Mouse (Mus musculus): ENCODE data around the gene Csnk2b.

The Csnk2b gene

GRCm38 (mm10) chr17:35085208-35085865 lies 36.5 kb downstream of the Csnk2b start, which contains the start of gene Ly6g6f:
Ly6g6f (minus strand) TSS chr17:35085610.
- no peak for DNase-seq

GRCm38 (mm10) chr17:35083929-35084497 lies 37.8 kb downstream of the Csnk2b start:
- no peak for DNase-seq

DNA sequence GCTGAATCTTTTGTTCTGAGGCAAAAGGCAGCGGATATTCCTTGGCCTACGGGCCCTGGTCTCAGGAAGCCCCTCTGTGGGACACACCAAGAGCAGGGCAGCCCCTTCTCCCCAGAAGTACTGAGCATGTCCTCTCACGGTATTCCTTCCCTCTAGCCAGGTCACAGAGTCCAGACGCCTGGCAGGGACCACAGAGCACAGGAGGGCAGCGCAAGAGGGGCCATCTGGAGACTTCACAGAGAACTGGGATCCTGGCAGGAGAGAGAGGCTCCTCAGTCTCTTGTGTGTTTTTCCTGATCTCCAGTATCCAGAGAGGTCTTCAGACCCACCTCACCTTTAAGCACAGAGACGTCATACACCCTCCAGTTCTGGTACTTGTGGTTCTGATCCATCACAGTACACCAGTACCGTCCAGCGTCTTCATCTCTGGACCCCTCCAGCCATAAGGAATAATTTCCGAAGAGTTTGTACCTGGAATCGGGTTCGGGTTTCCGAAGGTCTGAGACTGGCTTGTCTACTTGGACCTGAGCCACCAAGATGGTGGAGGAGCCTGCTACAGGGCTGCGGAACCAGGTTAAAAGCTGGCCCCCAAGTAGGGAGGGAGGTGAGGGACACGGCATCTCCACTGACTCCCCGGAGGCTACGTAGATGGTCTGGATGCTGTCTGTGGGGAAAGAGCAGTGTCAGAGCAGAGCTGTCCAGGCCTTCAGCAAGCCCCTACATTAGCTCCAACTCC lies 38.8 kb downstream of the Csnk2b start:
- DNase-seq = no peak

DNA sequence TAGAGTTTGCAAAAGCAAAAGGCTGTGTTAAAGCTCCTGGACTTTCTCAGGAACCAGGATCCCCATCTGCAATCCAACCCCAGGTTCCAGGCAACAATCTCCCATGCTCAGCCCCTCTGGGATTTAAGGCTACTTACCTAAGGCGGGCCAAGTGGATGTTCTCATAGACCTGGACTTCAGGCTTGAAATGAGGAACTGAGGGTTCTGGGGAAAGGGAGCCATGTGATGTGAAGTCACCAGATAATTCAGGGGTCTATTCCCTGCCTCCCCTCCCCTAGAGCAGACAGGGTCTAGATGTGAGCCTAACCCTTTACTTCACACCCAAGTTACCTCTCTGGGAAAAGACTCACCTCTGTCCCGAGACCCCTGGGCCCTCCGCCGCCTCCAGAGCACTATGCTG lies 41.1 kb downstream of the Csnk2b start:
- no peak for DNase-seq

DNA sequence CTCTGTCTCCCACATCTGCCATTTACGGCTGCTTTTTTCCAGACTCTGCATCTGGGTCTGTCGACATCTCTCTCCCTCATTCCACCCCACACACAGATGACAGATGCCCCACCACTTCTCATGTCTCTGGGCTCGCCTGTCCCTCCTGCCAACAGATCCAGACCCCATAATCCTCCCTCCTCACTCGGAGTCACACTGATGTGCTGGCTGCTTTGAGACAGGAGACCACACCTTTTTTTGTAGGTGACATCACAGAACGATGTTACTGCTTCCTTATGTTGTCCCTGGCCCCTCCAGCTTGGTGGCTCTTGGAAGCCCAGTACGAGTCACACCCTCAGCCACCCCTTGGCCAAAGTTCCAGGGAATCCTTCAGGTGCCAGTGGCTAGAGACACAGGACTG lies 41.6 kb downstream of the Csnk2b start:
- DNase-seq = no peak

DNA sequence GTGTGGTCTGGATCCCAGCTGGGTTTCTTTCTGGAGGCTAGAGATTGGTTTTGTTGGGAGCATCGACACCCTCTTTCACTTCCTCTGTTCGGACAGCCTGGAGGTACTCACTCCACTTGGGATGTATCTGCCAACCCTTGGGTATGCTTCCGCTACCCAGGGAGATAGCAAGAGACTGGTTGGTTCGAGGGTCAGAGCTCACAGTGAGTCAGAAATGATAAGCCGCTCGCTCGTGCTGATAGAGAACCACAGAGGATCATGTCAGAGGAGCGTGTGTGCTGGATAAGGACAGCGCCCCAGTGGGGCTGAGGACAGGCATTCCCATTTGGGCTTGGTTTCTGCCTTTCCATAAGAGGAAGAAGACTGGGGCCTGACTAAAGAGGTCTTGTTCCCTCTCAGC lies 42.1 kb downstream of the Csnk2b start:
- no peak for DNase-seq

DNA sequence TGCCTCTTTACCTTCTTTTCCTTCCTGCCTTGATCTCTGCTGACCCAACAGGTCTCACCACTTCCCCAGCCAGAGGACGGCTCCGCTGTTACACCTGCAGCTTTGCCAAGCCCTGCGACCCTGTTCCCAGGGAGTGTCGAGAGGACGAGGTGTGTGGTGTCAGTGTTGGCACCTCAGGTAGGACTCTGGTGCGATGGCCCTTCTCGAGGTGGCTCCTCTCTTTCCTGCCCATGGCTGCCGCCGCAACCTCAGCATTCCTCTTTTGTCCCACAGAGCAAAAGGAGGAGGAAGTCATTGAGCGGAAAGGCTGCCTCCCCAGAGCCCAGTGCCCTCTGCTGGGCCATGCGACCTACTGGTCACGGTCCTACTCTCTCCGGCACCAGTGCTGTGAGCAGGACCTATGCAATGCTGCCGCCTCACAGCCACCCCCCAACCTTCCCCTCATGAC lies 44.0 kb downstream of the Csnk2b start, which contains the start of gene Ly6g6d:
Ly6g6d (minus strand) TSS at position 280 of the 448 bp plus-strand sequence.
- peak; percentile 75 for DNase-seq

DNA sequence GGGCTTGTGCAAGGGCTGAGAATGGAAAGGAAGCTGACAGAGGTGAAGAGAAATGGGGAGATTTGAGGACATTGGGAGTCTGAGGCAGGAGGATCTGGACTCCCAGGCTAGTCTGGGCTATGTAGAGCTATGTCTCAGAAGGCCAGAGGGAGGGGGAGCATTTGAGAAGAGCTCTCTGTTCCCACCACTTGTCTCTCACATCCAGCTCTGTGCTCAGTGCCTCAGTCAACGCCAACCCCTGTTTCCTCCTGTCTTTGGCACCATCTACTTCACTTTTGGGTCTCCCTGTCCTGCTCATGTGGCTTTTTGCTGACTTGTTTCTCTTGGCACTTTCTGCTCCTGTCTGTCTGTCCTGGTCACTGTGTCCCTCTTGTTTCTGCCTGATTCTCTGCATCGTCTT lies 44.6 kb downstream of the Csnk2b start:
- no peak for DNase-seq

DNA sequence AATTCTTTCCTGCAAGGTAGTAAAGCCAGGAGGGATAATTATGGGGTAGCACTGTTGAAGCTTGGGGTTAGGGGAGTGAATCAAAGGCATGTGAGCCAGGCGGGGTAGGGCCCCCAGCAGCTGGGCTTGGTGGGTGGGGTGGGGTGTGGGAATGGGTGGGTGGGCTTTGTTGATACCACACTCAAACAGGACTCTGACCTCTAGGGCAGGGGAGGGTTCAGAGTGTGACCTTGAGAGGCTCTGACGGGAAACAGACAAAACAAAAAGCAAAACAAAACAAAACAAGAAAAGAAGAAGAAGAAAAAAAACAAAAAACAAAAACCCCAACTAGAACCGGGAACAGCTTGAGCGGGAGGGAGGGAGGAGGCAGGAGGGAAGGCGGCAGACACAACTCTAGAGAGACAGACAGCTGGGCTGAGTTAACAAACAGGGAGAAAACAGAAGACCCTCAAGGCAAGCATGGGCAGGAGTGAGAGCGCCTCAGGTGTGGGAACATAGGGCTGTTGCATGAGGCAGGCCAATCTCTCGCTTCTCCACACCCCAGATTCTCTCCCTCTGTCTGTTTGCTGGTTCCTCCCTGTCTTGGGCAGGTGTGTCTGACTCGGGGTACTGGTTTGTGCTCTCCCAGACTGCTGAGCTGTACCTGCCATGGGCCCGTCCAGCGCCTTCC lies 45.2 kb downstream of the Csnk2b start, which contains the start of gene Ly6g6e:
Ly6g6e (plus strand) TSS at position 396 of the 670 bp plus-strand sequence.
- no peak for DNase-seq

DNA sequence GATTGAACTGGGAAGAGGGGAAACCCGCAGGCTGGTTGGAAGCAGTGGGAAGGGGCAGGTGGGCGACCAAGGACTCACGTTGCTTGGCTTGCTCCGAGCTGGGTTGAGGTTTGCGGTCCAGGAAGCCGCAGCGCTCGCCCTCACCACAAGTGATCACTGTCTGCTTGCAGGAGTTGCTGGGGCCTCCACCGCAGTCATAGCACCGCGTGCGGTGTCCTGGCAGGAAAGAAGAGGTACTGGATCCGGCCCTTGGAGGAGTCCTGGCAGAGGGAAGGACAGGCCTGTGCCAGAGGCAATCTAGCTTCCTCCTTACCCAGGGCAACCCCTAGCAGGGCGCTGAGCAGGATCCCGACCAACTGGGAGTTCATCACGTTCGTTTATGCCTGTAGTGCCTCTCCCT lies 47.8 kb downstream of the Csnk2b start:
- no peak for DNase-seq

GRCm38 (mm10) chr17:35071454-35071853 lies 50.4 kb downstream of the Csnk2b start:
- no peak for DNase-seq

DNA sequence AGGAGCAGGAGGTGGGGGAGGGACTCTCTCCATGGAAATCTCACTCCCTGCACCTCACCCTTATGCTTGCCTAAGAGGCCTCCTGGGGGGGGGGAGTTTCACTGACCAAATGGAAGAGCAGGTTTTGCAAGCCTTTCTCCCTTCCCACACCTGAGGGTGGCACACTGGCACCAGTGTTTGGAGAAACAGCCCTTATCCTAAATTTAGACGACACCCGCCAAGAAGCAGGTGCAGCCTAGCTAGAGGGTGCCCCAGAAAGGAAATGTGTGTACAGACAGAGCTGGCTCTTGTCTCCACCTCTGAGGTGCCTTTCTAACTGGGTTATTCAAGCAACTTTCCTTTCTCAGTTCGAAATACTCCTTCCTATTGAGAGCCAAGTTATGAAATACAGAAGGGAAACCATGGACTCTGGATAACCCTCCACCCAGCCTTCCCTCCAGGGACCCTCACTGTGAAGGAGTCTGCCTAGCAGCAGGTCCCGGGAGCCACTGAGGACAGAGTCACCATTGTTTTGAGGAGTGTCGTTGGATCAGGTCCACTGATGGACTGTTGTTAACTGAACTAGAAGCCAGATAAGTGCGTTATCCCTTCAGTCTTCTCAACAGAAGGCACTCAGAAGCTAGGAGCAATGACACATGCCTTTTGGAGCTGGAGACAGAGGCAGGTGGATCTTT lies 51.2 kb downstream of the Csnk2b start:
- no peak for DNase-seq

GRCm38 (mm10) chr17:35068213-35068914 lies 53.5 kb downstream of the Csnk2b start:
- no peak for DNase-seq
